Mouse (Mus musculus) spleen, adult 2 months (tissue): ENCODE results near the gene Alcam.

Experiments used
- CTCF ChIP-seq: fragments of 200-500 bp; IDR thresholded peaks from 2 replicates; pipeline ENCODE4 v1.5.1; 2011; ENCODE audit warnings: mild to moderate bottlenecking, inconsistent platforms; ENCODE audit not compliant: insufficient read depth, insufficient read length, insufficient replicate concordance; ENCODE audit errors: extremely low read depth
- POLR2A ChIP-seq: fragments of 200-500 bp; IDR thresholded peaks from 2 replicates; pipeline ENCODE4 v1.6.1; 2011; ENCODE audit warnings: low read depth, low read length, inconsistent platforms

- TF ChIP-seq CTCF (no peak), POLR2A (no peak)
These were observed 36.7 kb upstream of the Alcam start for GRCm38 (mm10) chr16:52490542-52490941.
